Mouse (Mus musculus): ENCODE data around the gene Gm7030. TPM values are rescaled to one million over a fixed set of nuclear protein-coding genes. Genes with fewer than 3 reads are reported as not detected.
"Not testable (repeated sequence)": the region's sequence is repeated elsewhere in the genome, so short reads cannot be mapped to it uniquely, and the experiment has no call there.

The Gm7030 gene
- polyA plus RNA-seq, 1 experiment: not detected

- not testable (repeated sequence) for H3K4me1 ChIP-seq (ENCODE audit: control insufficient read depth, insufficient read depth, insufficient read length, low read length); H3K27ac ChIP-seq (replicated peaks; ENCODE audit: low read depth, low read length); H3K4me3 ChIP-seq (ENCODE audit: insufficient read depth, low read depth, low read length)
These were observed 22.0 kb upstream of the Gm7030 start for GRCm38 (mm10) chr17:36151200-36151599.

- H3K27ac ChIP-seq (replicated peaks; ENCODE audit: low read depth, low read length); H3K4me3 ChIP-seq (ENCODE audit: insufficient read depth, low read depth, low read length); H3K4me1 ChIP-seq (ENCODE audit: control insufficient read depth, insufficient read depth, insufficient read length, low read length): not testable (repeated sequence)
These were observed 19.2 kb upstream of the Gm7030 start for GRCm38 (mm10) chr17:36148468-36148867.

GRCm38 (mm10) chr17:36146937-36147336 lies 17.7 kb upstream of the Gm7030 start:
- H3K27ac ChIP-seq (replicated peaks; ENCODE audit: low read depth, low read length): not testable (repeated sequence)

GRCm38 (mm10) chr17:36145861-36146156 lies 16.6 kb upstream of the Gm7030 start:
- H3K4me3 ChIP-seq (ENCODE audit: insufficient read depth, low read depth, low read length): peak overlapping the region; percentile 56
- not testable (repeated sequence) for H3K4me1 ChIP-seq (ENCODE audit: control insufficient read depth, insufficient read depth, insufficient read length, low read length); H3K27ac ChIP-seq (replicated peaks; ENCODE audit: low read depth, low read length)

More at GRCm38 (mm10) chr17:36146937-36147336, 17.7 kb upstream of the Gm7030 start:
- not testable (repeated sequence) for H3K4me3 ChIP-seq (ENCODE audit: insufficient read depth, low read depth, low read length); H3K4me1 ChIP-seq (ENCODE audit: control insufficient read depth, insufficient read depth, insufficient read length, low read length)

GRCm38 (mm10) chr17:36145111-36145860 lies 16.1 kb upstream of the Gm7030 start:
- no peaks in the 10 kb centered on the region; the same call in 1 of the 2 replicates for H3K4me1 ChIP-seq (ENCODE audit: control insufficient read depth, insufficient read depth, insufficient read length, low read length)
- H3K4me3 ChIP-seq (ENCODE audit: insufficient read depth, low read depth, low read length): peak overlapping the region; percentile 56
- no peak overlapping the region for H3K27ac ChIP-seq (replicated peaks; ENCODE audit: low read depth, low read length)

DNA sequence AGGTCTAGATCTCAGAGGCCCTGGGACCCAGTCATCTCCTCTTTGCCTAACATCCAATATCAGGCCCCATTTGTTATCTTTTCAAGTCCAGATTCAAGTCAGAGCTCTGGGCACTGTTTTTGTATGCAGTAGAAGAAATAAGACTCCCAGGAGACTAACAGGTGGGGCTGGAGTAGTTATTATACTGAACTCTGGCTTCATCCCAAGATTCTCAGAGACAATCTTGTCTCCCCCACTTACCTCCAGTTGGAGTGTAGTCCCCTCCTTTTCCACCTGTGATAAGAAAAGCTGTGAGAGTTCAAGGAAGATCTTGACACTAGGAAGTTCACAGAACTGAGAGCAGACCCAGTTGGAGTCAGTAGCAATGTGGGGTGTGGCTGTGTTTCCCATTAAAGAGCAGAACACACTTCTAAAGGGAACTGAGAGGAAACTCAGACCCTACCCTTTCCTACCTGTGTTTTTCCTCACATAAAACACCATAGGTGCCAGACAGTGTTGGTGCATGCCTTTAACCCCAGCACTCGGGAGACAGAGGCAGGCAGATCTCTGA lies 7.1 kb upstream of the Gm7030 start:
- H3K4me3 ChIP-seq (ENCODE audit: insufficient read depth, low read depth, low read length); H3K4me1 ChIP-seq (ENCODE audit: control insufficient read depth, insufficient read depth, insufficient read length, low read length); H3K27ac ChIP-seq (replicated peaks; ENCODE audit: low read depth, low read length): not testable (repeated sequence)

- H3K4me3 ChIP-seq (ENCODE audit: insufficient read depth, low read depth, low read length); H3K4me1 ChIP-seq (ENCODE audit: control insufficient read depth, insufficient read depth, insufficient read length, low read length); H3K27ac ChIP-seq (replicated peaks; ENCODE audit: low read depth, low read length): not testable (repeated sequence)
These were observed 6.4 kb upstream of the Gm7030 start for GRCm38 (mm10) chr17:36135421-36136231.

DNA sequence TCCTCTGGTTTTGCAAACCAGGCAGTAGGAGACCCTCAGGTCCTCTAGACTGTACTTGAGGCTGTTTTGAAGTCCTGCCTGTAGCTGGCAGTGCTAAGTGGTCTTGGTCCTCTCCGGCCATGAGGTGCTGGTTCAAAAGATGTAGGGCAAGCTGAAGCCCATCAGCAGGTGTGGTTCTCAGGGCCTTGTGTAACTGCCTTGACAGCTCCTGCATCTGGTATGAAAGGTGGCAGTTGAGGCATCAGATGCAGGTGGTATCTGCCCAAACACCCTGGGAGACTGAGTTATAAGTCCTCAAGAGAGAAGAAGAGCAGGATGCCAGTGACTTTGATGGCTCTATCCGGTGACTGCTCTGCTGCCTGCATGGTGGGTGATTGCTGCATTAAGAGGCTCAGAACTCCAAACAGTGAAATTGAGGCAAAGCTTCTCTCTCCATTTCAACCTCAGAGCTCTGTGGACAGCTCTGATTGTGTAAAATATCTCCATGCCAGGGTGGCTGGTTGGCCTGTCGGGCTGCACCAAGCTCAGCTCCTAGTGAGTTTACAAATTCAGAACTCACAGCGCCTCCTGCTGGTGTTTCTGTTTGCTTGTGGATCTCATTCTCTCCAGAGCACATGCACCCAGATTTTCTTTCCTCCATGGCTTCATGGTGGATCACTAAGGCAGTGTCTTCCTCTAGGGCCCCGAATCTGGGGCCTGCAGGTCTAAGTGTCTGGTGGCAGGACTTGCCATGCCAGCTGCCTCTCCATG lies 2.5 kb upstream of the Gm7030 start:
- Histone ChIP-seq H3K4me1 (ENCODE audit: control insufficient read depth, insufficient read depth, insufficient read length, low read length) (no peaks in the 10 kb centered on the region; the same call in 1 of the 2 replicates), H3K4me3 (ENCODE audit: insufficient read depth, low read depth, low read length) (no peak overlapping the region), H3K27ac (replicated peaks; ENCODE audit: low read depth, low read length) (no peak overlapping the region)

GRCm38 (mm10) chr17:36128525-36128924 lies 700 bp downstream of the Gm7030 start:
- H3K4me1 ChIP-seq (ENCODE audit: control insufficient read depth, insufficient read depth, insufficient read length, low read length); H3K27ac ChIP-seq (replicated peaks; ENCODE audit: low read depth, low read length); H3K4me3 ChIP-seq (ENCODE audit: insufficient read depth, low read depth, low read length): not testable (repeated sequence)

DNA sequence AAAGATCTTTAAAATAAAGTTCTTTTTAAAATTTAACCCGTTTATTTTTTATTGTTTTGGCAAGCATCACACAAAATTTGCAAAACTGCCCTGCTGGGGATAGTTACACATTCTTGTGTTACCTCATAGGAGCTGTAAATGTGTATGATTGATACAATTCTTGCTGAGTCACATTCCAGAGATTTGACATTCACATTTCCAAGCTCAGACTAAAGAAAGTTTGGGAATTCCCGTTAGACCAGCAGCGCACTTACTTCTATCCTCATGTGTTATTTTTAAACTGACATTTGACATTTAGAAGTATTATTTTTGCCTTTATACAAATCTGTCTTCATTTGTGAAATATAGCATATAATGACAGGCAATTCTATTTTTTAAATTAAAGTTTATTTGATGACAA lies 5.1 kb downstream of the Gm7030 start:
- H3K4me3 ChIP-seq (ENCODE audit: insufficient read depth, low read depth, low read length); H3K27ac ChIP-seq (replicated peaks; ENCODE audit: low read depth, low read length): not testable (repeated sequence)

DNA sequence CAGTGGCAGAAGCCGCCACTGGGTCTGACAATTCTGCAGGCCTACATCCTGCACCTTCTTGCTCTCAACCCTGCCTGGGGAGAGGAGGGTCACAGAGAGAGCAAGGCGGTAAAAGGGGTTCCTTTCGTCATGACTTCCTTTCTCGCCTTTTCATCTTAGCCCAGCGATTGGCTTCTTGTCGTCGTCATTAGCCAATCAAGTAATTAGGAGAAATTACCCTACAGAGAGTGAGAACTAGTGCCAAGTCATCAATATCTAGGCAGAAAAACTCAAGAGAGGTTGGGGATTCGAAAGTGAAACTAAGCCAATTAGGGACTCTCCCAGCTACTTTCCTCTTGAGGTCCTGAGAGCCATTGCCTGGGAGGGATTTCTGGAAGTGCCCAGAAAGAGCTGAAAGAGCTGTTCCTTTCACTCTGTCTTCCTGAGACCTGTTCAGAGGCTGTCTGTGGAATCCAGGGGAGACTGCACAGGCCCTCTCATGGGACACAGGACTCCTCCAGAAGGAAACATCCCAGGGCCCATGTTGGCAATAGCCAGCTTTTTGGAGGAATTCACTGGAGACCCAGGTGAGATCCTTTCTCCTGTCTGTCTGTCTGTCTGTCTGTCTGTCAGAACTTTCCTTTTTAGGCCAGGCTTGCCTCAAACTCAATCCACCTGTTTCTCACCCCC lies 7.7 kb downstream of the Gm7030 start, which contains the start of gene Gm19684:
TSS of gene Gm19684 (plus strand) at position 327 of the 669 bp plus-strand sequence.
- not testable (repeated sequence) for H3K4me1 ChIP-seq (ENCODE audit: control insufficient read depth, insufficient read depth, insufficient read length, low read length)
- Histone ChIP-seq H3K27ac (replicated peaks; ENCODE audit: low read depth, low read length) (peak within 1 kb of the TSS; percentile 75), H3K4me3 (ENCODE audit: insufficient read depth, low read depth, low read length) (peak within 1 kb of the TSS; percentile 66)

More for the DNA sequence above, 5.1 kb downstream of the Gm7030 start:
- not testable (repeated sequence) for H3K4me1 ChIP-seq (ENCODE audit: control insufficient read depth, insufficient read depth, insufficient read length, low read length)

DNA sequence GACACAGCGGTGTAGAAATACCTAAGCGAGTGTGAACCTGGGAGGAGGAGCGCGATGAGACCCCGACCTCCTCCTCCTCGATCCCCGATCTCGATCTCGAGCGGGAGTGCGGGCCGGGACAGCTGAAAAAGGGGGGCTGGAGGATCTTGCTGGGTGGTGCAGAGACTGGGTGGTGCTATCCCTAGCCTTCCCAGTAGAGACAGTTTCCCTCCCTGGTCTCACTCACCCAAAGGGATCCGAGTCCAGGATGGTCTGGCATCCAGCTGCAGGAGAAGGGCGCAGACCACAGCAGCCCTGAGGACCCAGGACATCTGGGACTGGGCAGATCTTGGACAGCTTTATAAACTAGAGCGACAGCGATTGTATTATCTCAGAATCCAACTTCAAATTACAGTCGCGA lies 8.4 kb downstream of the Gm7030 start:
- H3K4me1 ChIP-seq (ENCODE audit: control insufficient read depth, insufficient read depth, insufficient read length, low read length): not testable (repeated sequence)
- Histone ChIP-seq H3K27ac (replicated peaks; ENCODE audit: low read depth, low read length) (peak overlapping the region; percentile 11; the same call in 1 of the 2 replicates), H3K4me3 (ENCODE audit: insufficient read depth, low read depth, low read length) (peak overlapping the region; percentile 50)

- not testable (repeated sequence) for H3K27ac ChIP-seq (replicated peaks; ENCODE audit: low read depth, low read length); H3K4me3 ChIP-seq (ENCODE audit: insufficient read depth, low read depth, low read length); H3K4me1 ChIP-seq (ENCODE audit: control insufficient read depth, insufficient read depth, insufficient read length, low read length)
These were observed 12.7 kb downstream of the Gm7030 start for GRCm38 (mm10) chr17:36116545-36116944.

- H3K4me1 ChIP-seq (ENCODE audit: control insufficient read depth, insufficient read depth, insufficient read length, low read length); H3K4me3 ChIP-seq (ENCODE audit: insufficient read depth, low read depth, low read length); H3K27ac ChIP-seq (replicated peaks; ENCODE audit: low read depth, low read length): not testable (repeated sequence)
These were observed 15.1 kb downstream of the Gm7030 start for GRCm38 (mm10) chr17:36113979-36114593.
